Mouse (Mus musculus) embryo, embryonic 9.5 days (tissue): Measurements from ENCODE around the gene Timp3.

Source experiments
- DNase-seq: peaks from one replicate; pipeline ENCODE4 v3.0.0-alpha.2; 2017; ENCODE audit errors: extremely low spot score

Timp3 gene

GRCm38 (mm10) chr10:86387821-86388440, 87.8 kb downstream of the Timp3 start:
- no peak for DNase-seq

GRCm38 (mm10) chr10:86388803-86389202, 88.6 kb downstream of the Timp3 start:
- DNase-seq = no peak

- DNase-seq = no peak
These were observed 89.2 kb downstream of the Timp3 start for GRCm38 (mm10) chr10:86389357-86389756.

- no peak for DNase-seq
These were observed 89.7 kb downstream of the Timp3 start for GRCm38 (mm10) chr10:86389913-86390312.

GRCm38 (mm10) chr10:86392399-86392798, 92.2 kb downstream of the Timp3 start:
- DNase-seq = no peak

GRCm38 (mm10) chr10:86397577-86398346, 97.6 kb downstream of the Timp3 start:
- no peak for DNase-seq

GRCm38 (mm10) chr10:86398347-86398720, 98.2 kb downstream of the Timp3 start:
- DNase-seq = no peak
